Mouse (Mus musculus) heart, adult 2 months (tissue): ENCODE results near the gene Bcl10.

Source experiments
- EP300 ChIP-seq: fragments of 200-500 bp; IDR thresholded peaks from 2 replicates; pipeline ENCODE4 v1.6.1; 2011; ENCODE audit warnings: low read depth, low read length, control low read depth; ENCODE audit not compliant: insufficient read depth
- POLR2A ChIP-seq: fragments of 200-500 bp; IDR thresholded peaks from 2 replicates; pipeline ENCODE4 v1.6.1; 2011; ENCODE audit warnings: mild to moderate bottlenecking, low read depth, low read length, control low read depth; ENCODE audit not compliant: insufficient read depth

GRCm38 (mm10) chr3:145964473-145964872, 41.9 kb downstream of the Bcl10 start:
- 0 out of 2 replicates have a peak, but pooled peaks have one; percentile 30 for TF ChIP-seq POLR2A
- 0 out of 2 replicates have a peak, but pooled peaks have one; percentile 38 for TF ChIP-seq EP300
